Mouse (Mus musculus) kidney, embryonic 16.5 days (tissue): ENCODE results near the gene Ddr2. TPM values are rescaled to one million over a fixed set of nuclear protein-coding genes. Genes with fewer than 3 reads are reported as not detected.
"Not testable (repeated sequence)": the region's sequence is repeated elsewhere in the genome, so short reads cannot be mapped to it uniquely, and the experiment has no call there.

Experiments used
- ATAC-seq: fragments of 200-750 bp; cut with Nextera tagmentation; 2 replicates; pipeline ENCODE4 v1.8.0; 2017; ENCODE audit warnings: moderate TSS enrichment; ENCODE audit not compliant: low FRiP score, low TSS enrichment
- H3K27ac ChIP-seq: fragments of 300-500 bp; sonication (generic); 2 replicates; pipeline ENCODE4 v1.5.1; 2014; ENCODE audit warnings: low read length
- H3K27me3 ChIP-seq: fragments of 300-500 bp; sonication (generic); 2 replicates; pipeline ENCODE4 v1.6.1; 2014; ENCODE audit warnings: low read length, control low read depth, mixed read lengths; ENCODE audit not compliant: insufficient read depth
- H3K36me3 ChIP-seq: fragments of 300-500 bp; sonication (generic); 2 replicates; pipeline ENCODE4 v1.6.1; 2014; ENCODE audit warnings: low read length, control low read depth, mixed read lengths; ENCODE audit not compliant: insufficient read depth
- H3K4me1 ChIP-seq: fragments of 300-500 bp; sonication (generic); 2 replicates; pipeline ENCODE4 v1.6.1; 2014; ENCODE audit warnings: low read length, control low read depth, mixed read lengths; ENCODE audit not compliant: insufficient read depth
- H3K4me2 ChIP-seq: fragments of 300-500 bp; sonication (generic); replicated peaks from 2 replicates; pipeline ENCODE4 v1.6.1; 2014; ENCODE audit warnings: low read depth, low read length
- H3K4me3 ChIP-seq: fragments of 300-500 bp; sonication (generic); 2 replicates; pipeline ENCODE4 v1.5.1; 2014; ENCODE audit warnings: mild to moderate bottlenecking, low read length
- H3K9ac ChIP-seq: fragments of 300-500 bp; sonication (generic); replicated peaks from 2 replicates; pipeline ENCODE4 v1.6.1; 2014; ENCODE audit warnings: low read length
- H3K9me3 ChIP-seq: fragments of 300-500 bp; sonication (generic); 2 replicates; pipeline ENCODE4 v1.6.1; 2016; ENCODE audit warnings: low read length, control low read depth
- WGBS: fragments of 180-500 bp; shearing (Covaris S2); extraction: QIAGEN DNeasy Blood & Tissue Kit; methylation state at CpG from one replicate; pipeline ENCODE4 v1.1.7; 2014; 5-methylcytosine and 5-hydroxymethylcytosine counted together
- polyA plus RNA-seq: library from polyadenylated mRNA; unstranded; fragments of >200 nt; fragmentation: Nextera tagmentation; extraction: Ambion mirVana; gene quantifications from 2 replicates; pipeline ENCODE4 v1.2.1, GENCODE M21; 2015

Gene Ddr2
- polyA plus RNA-seq, 1 experiment from 2014 or later, result 33.1 TPM

DNA sequence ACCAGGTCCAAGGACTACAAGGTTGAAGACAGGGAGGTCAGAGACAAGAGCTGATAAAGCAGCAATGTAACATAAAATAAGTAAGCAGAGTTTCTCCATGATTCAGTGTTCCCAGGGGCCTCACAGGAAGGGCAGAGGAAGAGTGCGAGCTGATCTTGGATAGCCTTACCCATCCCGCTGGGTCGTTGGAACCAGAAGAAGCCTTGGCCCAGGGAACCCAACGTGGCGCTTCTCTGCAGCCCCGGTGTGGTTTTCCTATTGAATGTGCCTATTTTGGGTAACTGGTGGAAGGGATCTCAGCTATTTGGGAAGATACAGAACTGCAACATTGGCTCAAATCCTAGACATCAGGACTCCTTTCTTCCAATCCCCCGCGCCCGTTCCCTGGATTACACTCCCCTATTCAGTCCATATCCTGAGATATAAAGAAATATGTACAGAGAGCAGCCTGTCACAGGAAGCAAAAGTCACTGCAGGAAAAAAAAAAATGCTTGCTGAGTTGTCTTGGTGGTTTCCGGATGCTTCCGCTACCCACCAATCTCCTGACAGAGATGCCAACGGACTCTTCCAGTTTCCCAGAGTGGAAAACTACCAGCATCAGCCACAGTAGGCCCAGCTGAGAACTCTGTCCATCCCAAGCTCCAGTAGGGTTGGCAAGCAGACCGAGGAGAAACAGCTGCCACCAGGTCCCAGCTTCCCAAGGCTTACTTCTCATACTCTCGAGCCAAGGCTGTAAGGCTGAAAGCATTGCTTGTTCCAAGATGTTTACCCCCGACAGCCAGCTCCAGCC, 99.7 kb downstream of the Ddr2 start:
- Histone ChIP-seq H3K4me3 (no peak overlapping the region), H3K4me1 (no peaks in the 10 kb centered on the region), H3K9ac (no peak overlapping the region), H3K36me3 (no peaks in the 10 kb centered on the region; the same call in 1 of the 2 replicates), H3K9me3 (peaks cover 11% of the 10 kb centered on the region), H3K27me3 (no peaks in the 10 kb centered on the region), H3K27ac (no peak overlapping the region), H3K4me2 (no peak overlapping the region)
- 86% methylated on average over 15 of the region's 15 CpGs for WGBS
- ATAC-seq, result no peak

DNA sequence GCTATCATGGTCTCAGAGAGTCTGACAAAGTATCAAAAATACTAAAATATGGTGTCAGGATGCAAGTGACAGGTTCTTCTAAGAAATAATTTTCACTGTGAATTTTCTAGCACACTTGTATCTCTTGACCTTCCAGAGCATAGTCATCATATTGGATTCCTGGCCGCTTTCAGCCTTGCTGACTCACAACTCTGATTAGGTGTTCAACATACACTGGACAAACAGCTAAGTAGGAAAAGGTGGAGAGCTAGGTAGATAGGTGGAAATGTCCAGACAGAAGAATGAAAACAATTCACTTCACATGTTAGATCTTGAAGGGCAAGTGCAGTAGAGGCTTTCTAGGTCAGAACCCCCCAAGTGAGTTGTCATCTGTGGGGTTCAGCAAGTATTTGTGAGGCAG, 101.3 kb downstream of the Ddr2 start:
- Histone ChIP-seq H3K9ac (no peak overlapping the region), H3K27ac (no peak overlapping the region), H3K36me3 (0 out of 2 replicates have a peak, but pooled peaks cover 3% of the 10 kb centered on the region), H3K27me3 (no peaks in the 10 kb centered on the region), H3K4me2 (no peak overlapping the region), H3K4me1 (no peaks in the 10 kb centered on the region), H3K4me3 (no peak overlapping the region), H3K9me3 (no peaks in the 10 kb centered on the region)
- no peak for ATAC-seq
- WGBS, result 91% methylated on average over 1 of the region's 1 CpGs

DNA sequence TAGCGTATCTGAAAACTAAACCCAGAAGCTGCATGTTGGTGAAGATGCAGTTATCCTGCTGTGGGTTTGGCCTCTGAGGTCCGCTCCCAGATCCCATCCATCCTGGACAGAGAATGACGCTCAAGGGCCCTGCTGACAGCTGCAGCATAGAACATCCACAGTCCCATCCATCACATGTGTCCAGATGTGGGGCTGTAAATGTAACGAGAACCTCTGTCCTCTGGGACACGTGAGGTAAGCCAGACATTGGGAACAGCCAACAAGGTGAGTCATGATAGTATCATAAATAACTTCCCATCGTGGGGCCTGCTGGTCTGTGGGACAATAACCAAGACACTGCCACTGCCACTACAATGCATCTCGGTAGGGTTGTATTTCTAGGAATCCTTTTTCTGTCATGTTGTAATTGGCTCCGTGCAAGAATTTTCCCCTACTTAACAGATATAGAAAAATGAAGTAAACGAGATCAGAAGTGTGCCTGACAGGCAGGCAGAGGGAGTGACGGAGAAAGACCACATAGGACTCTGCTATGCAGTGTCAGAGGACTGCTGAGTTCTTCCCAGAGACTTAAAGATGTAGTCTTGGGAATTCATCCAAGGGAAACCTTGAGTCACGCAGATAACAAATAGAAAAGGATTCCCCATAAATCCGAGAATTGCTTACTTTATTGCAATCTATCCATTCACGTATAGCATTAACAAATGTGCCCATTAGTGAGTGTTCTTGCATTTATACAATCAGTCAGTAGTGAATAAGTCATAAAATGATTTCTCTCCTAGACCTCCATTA, 101.9 kb downstream of the Ddr2 start:
- WGBS, result 71% methylated on average over 13 of the region's 13 CpGs
- Histone ChIP-seq H3K27me3 (no peaks in the 10 kb centered on the region), H3K9me3 (no peaks in the 10 kb centered on the region), H3K4me2 (no peak overlapping the region), H3K36me3 (0 out of 2 replicates have a peak, but pooled peaks cover 6% of the 10 kb centered on the region), H3K4me1 (no peaks in the 10 kb centered on the region), H3K27ac (no peak overlapping the region), H3K9ac (no peak overlapping the region), H3K4me3 (no peak overlapping the region)
- no peak for ATAC-seq

DNA sequence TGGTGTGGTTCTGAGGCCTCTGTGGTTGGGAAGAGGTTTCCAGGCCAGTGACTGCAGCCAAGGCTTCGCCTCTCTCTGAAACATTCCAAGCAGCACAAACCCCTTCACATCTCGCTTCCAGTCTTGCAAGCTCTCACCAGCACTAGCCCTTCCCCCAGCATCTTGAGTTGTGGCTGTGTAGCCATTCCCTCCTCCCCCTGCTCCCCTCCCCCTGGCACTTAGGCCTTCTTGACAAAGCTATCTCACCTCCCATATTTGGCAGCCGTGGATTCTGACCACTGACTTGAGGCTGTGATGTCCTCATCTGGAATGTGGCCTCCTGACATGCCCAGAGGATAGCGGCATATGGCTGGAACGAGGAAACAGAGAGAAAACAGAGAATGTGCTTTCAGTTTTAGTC, 104.0 kb downstream of the Ddr2 start:
- Histone ChIP-seq H3K4me3 (no peak overlapping the region), H3K4me1 (no peaks in the 10 kb centered on the region), H3K27ac (no peak overlapping the region), H3K9ac (no peak overlapping the region), H3K9me3 (no peaks in the 10 kb centered on the region), H3K4me2 (no peak overlapping the region), H3K36me3 (0 out of 2 replicates have a peak, but pooled peaks cover 6% of the 10 kb centered on the region), H3K27me3 (no peaks in the 10 kb centered on the region)
- peak; percentile 51; the same call in 1 of the 2 replicates for ATAC-seq
- 51% methylated on average over 5 of the region's 5 CpGs for WGBS

DNA sequence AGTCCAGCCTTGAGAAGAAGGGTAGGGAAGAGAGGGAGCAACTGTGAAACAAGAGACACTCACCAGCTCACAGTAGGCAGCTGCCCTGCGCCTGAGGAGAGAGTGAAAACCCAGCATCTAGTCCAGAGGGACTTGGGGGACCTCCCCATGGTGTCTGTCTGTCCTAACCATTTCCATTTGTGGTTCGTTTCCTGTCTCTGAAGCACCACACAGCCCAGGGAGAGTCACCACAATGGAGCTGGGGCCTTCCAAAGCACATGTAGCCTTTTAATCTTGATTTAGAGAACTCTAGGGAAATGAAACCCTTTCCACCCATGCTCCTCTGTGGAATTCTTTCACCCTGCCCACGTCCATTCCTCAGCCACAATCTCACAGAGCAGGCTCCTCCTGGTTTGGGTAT, 105.3 kb downstream of the Ddr2 start:
- Histone ChIP-seq H3K4me2 (no peak overlapping the region), H3K27me3 (no peaks in the 10 kb centered on the region), H3K27ac (no peak overlapping the region), H3K36me3 (0 out of 2 replicates have a peak, but pooled peaks cover 6% of the 10 kb centered on the region), H3K4me3 (no peak overlapping the region), H3K9ac (no peak overlapping the region), H3K9me3 (no peaks in the 10 kb centered on the region), H3K4me1 (no peaks in the 10 kb centered on the region)
- 80% methylated on average over 3 of the region's 3 CpGs for WGBS
- no peak for ATAC-seq

DNA sequence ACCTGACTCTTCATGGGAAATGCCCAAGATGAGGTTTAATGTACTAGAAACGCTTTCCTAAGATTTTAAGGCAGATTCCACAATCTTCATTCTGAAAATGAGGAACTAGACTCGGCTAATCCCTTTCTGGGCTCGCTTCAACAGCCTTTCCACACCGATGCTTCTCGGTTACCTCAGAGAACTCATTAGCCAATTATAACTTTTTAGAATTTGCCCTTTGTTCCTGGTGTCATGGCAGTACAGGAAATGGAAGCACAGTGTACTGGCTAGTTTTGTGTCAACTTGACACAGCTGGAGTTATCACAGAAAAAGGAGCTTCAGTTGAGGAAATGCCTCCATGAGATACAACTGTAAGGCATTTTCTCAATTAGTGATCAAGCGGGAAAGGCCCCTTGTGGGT, 116.7 kb downstream of the Ddr2 start:
- H3K4me1 ChIP-seq, H3K9me3 ChIP-seq, H3K4me2 ChIP-seq, ATAC-seq, H3K9ac ChIP-seq, H3K36me3 ChIP-seq, H3K27me3 ChIP-seq, H3K4me3 ChIP-seq, H3K27ac ChIP-seq: not testable (repeated sequence)
- WGBS, result 88% methylated on average over 6 of the region's 6 CpGs

DNA sequence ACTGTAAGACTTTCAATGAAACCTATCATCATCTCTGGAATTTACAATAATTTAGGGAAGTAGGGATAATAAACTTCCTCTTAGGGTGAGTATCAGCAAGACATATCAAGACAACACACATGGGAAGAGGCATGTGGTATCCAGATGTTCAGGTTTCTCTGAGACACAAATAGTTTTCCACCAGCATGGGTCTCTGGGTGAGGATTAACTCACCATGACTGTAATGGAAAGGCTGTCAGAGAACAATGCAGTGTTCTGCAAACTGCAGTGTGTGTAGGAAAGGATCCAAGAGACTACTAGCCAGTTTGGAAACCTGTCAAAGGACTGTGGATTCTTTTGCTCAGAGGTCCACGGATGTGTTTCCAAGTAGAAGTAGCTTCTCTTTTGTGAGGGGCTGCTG, 124.4 kb downstream of the Ddr2 start:
- Histone ChIP-seq H3K27ac (no peak overlapping the region), H3K4me3 (no peak overlapping the region), H3K9me3 (peaks cover 6% of the 10 kb centered on the region; the same call in 1 of the 2 replicates), H3K4me2 (no peak overlapping the region), H3K9ac (no peak overlapping the region), H3K36me3 (0 out of 2 replicates have a peak, but pooled peaks cover 3% of the 10 kb centered on the region), H3K27me3 (no peaks in the 10 kb centered on the region), H3K4me1 (no peaks in the 10 kb centered on the region)
- ATAC-seq, result no peak
- 74% methylated on average over 1 of the region's 1 CpGs for WGBS

DNA sequence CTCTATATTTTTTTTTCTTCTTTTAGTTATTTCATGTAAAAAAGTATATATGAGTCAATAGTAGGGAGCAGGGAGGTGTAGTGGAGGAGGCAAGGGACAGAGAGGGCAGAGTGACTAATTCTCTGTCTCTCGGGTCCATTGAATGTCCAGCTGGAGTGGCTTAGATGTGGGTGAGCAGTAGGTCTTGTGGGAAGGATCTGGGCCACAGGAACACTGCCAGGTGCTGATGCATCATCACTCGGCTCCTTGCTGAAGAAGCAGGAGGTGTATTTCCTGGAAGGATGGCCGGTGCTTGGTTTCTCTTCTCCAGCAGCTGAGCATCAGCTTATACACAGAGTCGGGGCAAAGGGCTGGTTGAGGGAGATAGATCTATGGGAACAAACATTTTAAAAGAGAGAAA, 132.9 kb downstream of the Ddr2 start:
- H3K4me3 ChIP-seq, result no peak overlapping the region
- H3K27me3 ChIP-seq, result no peaks in the 10 kb centered on the region
- no peak overlapping the region for H3K9ac ChIP-seq
- ATAC-seq, result no peak
- no peaks in the 10 kb centered on the region for H3K4me1 ChIP-seq
- no peaks in the 10 kb centered on the region for H3K36me3 ChIP-seq
- no peak overlapping the region for H3K27ac ChIP-seq
- no peak overlapping the region for H3K4me2 ChIP-seq
- no peaks in the 10 kb centered on the region for H3K9me3 ChIP-seq
- WGBS, result 81% methylated on average over 4 of the region's 4 CpGs

DNA sequence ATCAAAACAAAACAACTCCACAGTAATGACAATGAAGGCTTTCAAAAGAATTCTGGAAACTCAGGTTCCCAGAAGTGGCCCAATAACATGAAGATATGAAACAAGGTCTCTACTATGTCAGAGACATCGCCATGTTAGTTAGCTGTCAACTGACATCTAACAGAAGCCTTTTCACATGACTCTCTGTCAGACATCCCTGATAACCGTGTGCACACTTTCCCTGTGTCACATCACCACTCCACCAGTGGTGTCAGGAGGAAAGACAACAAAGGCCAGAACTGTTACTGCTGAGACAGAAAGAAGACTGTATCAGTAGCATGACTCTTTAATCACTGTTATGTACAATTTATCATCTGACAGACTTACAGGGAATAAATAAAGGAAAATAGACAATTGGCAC, 138.6 kb downstream of the Ddr2 start:
- Histone ChIP-seq H3K9me3 (no peaks in the 10 kb centered on the region), H3K4me3 (no peak overlapping the region), H3K9ac (no peak overlapping the region), H3K4me2 (no peak overlapping the region), H3K27ac (no peak overlapping the region), H3K27me3 (no peaks in the 10 kb centered on the region), H3K36me3 (0 out of 2 replicates have a peak, but pooled peaks cover 1% of the 10 kb centered on the region), H3K4me1 (peaks cover 14% of the 10 kb centered on the region)
- 84% methylated on average over 2 of the region's 2 CpGs for WGBS
- no peak for ATAC-seq

DNA sequence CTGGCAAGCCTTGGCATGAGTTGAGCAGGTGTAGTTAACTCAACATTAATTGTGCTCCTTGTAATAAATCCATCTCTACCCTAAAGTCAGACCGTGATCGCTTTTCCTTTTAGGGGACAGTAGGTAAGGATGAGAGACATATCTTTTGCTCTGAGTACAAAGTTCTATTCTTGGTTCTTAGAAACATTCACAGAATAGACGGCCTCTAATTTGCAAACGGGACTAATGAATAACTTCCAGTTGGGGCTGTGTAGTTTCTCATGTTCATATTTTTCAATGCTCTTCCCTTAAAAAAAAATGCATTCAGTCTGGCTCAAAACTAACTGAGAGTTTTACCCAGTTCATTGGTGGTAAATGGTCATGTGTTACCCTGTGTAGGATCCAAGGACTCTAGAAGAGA, 139.6 kb downstream of the Ddr2 start:
- Histone ChIP-seq H3K9ac (no peak overlapping the region), H3K4me3 (no peak overlapping the region), H3K4me1 (peaks cover 14% of the 10 kb centered on the region), H3K9me3 (no peaks in the 10 kb centered on the region), H3K4me2 (no peak overlapping the region), H3K27ac (no peak overlapping the region), H3K36me3 (0 out of 2 replicates have a peak, but pooled peaks cover 7% of the 10 kb centered on the region), H3K27me3 (no peaks in the 10 kb centered on the region)
- 86% methylated on average over 4 of the region's 4 CpGs for WGBS
- ATAC-seq, result no peak
